Mouse (Mus musculus): ENCODE results near the gene Fancc. TPM values are rescaled to one million over a fixed set of nuclear protein-coding genes. Genes with fewer than 3 reads are reported as not detected.

Fancc gene
- polyA plus RNA-seq, 1 experiment from 2014 or later: 21.8 TPM

DNA sequence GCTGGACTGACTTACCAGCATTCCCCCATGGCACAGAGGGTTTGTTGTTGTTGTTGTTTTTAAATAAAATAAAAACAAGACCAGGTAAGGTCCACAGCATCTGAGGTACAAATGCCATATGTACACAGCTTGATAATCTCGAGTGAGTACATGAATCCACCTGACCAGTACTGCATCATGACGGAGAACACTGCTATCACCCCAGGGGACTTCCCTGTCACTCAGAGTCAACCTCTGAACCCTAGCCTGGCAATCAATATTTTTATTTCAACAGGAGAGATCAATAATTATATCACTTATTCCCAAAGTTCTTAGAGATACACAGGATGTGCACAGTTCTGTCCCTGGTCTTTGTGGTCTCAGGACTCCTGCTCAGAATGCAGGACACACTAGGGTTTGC, 171.1 kb downstream of the Fancc start:
- Histone ChIP-seq H3K4me3 (ENCODE audit: low read depth, low read length) (no peak overlapping the region), H3K4me1 (ENCODE audit: control insufficient read depth, insufficient read depth, low read length) (0 out of 2 replicates have a peak, but pooled peaks cover 2% of the 10 kb centered on the region)

DNA sequence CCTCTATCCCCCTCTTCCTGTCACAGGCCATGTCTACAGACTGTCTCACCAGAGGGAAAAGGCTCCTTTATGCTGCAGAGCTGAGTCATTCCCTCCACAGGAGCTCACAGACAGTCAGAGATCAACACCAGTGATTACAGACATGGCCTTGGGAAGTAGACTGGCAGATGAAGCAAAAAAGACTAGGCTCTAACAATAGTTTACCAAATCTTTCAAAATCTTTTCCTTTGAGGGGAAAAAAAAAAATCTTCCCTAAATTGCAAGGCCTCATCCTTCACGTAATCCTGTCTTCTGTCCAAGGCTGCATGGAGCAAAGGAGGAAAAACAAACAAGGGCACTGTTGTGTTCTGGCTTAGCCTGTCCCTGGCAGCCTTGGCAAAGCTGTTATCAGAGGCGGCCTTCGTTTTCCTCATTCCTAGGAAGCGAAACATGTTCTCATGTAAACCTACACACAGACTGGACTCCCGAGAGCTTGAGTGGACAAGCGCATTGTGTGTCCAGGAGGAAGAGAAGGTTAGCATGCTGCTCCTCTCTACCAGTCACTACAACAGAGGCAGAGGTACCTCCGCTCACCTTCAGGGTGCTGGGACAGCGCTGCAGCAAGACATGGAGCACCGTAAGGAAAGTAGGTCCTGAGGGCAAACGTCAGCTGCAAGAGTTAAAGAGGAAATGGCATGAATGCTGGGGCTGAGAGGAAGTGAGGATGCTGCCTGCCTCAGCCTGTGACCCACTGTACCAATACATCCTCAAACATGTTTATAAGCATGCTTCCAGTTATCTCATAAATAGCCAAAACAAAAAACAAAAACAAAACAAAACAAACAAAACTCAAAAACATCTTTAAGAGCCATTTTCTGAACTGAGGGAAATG, 171.9 kb downstream of the Fancc start:
- Histone ChIP-seq H3K4me2 (ENCODE audit: low read depth, low read length) (no peak overlapping the region), H3K4me3 (ENCODE audit: low read depth, low read length) (no peak overlapping the region), H3K27me3 (ENCODE audit: control insufficient read depth, insufficient read depth, low read length) (no peaks in the 10 kb centered on the region), H3K9me3 (replicated peaks; ENCODE audit: control insufficient read depth, low read length) (no peaks in the 10 kb centered on the region), H3K9ac (replicated peaks; ENCODE audit: low read length) (no peak overlapping the region), H3K36me3 (replicated peaks; ENCODE audit: control insufficient read depth, insufficient read depth, low read depth, low read length) (no peaks in the 10 kb centered on the region), H3K4me1 (ENCODE audit: control insufficient read depth, insufficient read depth, low read length) (0 out of 2 replicates have a peak, but pooled peaks cover 2% of the 10 kb centered on the region), H3K27ac (replicated peaks; ENCODE audit: low read depth, low read length) (peak overlapping the region; percentile 43)
- no peak for ATAC-seq (replicated peaks; ENCODE audit: insufficient number of reproducible peaks, low FRiP score, low TSS enrichment, low read depth)
- peak; percentile 40 for DNase-seq (ENCODE audit: low spot score)
- WGBS: 57% methylated on average over 10 of the region's 10 CpGs

More for the DNA sequence above, 171.1 kb downstream of the Fancc start:
- 81% methylated on average over 2 of the region's 2 CpGs for WGBS
- Histone ChIP-seq H3K36me3 (replicated peaks; ENCODE audit: control insufficient read depth, insufficient read depth, low read depth, low read length) (no peaks in the 10 kb centered on the region), H3K9ac (replicated peaks; ENCODE audit: low read length) (no peak overlapping the region), H3K27ac (replicated peaks; ENCODE audit: low read depth, low read length) (no peak overlapping the region), H3K4me2 (ENCODE audit: low read depth, low read length) (no peak overlapping the region), H3K27me3 (ENCODE audit: control insufficient read depth, insufficient read depth, low read length) (no peaks in the 10 kb centered on the region), H3K9me3 (replicated peaks; ENCODE audit: control insufficient read depth, low read length) (no peaks in the 10 kb centered on the region)
- ATAC-seq (replicated peaks; ENCODE audit: insufficient number of reproducible peaks, low FRiP score, low TSS enrichment, low read depth) (no peak), DNase-seq (ENCODE audit: low spot score) (no peak)

DNA sequence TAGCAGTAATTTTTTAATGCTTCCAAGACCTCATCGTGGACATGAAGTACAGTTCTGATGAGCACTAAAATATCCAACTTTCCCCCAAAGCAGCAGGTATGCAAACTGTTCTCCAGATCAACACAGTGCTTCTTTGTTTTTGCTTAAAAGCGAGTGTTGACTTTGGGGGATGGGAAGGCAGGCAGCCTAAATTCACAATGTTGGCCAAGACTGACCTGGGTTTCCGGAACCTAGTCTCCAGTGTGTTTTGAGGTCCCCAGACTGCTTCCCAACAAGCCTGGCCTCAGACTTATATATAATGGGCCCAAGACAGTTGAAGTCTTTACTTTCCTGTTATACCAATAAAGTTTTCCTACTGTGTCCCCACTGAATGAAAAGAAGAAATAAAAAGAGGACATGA, 172.8 kb downstream of the Fancc start:
- WGBS: 23% methylated on average over 3 of the region's 3 CpGs
- no peak for ATAC-seq (replicated peaks; ENCODE audit: insufficient number of reproducible peaks, low FRiP score, low TSS enrichment, low read depth)
- H3K27me3 ChIP-seq (ENCODE audit: control insufficient read depth, insufficient read depth, low read length): no peaks in the 10 kb centered on the region
- H3K9me3 ChIP-seq (replicated peaks; ENCODE audit: control insufficient read depth, low read length): no peaks in the 10 kb centered on the region
- H3K36me3 ChIP-seq (replicated peaks; ENCODE audit: control insufficient read depth, insufficient read depth, low read depth, low read length): no peaks in the 10 kb centered on the region
- 0 out of 2 replicates have a peak, but pooled peaks cover 2% of the 10 kb centered on the region for H3K4me1 ChIP-seq (ENCODE audit: control insufficient read depth, insufficient read depth, low read length)
- peak overlapping the region; percentile 43; the same call in 1 of the 2 replicates for H3K27ac ChIP-seq (replicated peaks; ENCODE audit: low read depth, low read length)
- DNase-seq (ENCODE audit: low spot score): peak; percentile 45
- H3K4me2 ChIP-seq (ENCODE audit: low read depth, low read length): no peak overlapping the region
- no peak overlapping the region for H3K4me3 ChIP-seq (ENCODE audit: low read depth, low read length)
- no peak overlapping the region for H3K9ac ChIP-seq (replicated peaks; ENCODE audit: low read length)

DNA sequence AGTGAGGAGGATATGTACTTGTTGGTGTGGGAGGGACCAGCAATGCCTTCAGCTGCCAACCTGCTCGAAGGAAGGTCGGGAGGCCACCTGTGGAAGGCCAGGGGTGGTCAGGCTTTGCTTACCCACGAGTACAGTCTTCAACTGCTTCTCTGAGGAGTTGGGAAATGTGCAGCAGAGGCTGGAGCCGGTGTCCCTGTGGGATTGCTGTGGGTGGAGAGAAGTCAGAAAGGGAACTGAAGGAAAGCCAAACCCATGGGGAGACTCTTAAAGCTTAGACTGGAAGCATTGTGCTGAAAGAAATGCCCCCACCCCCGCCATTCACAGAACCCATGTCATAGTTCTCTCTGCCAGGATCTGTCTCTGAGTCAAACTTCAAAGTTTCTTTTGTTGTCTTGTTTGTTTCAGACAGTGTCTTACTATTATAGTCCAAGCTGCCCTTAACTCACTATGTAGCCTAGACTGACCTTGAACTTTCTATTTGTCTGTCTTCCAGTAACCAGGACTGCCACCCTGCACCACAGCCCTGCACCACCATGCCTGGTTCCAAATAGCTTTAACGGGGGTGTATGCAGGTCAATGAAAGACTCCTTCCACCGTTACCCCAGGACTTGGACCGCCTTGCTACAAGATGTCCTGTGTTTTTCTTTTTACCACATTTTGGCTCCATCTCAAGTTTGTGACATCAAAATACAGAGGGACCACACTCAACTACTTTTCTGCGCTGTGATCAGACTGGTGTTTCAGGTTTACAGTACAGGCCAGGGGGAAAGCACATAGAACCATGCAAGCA, 173.6 kb downstream of the Fancc start:
- no peak overlapping the region for H3K4me3 ChIP-seq (ENCODE audit: low read depth, low read length)
- H3K9ac ChIP-seq (replicated peaks; ENCODE audit: low read length): no peak overlapping the region
- DNase-seq (ENCODE audit: low spot score) (no peak), ATAC-seq (replicated peaks; ENCODE audit: insufficient number of reproducible peaks, low FRiP score, low TSS enrichment, low read depth) (no peak)
- H3K4me1 ChIP-seq (ENCODE audit: control insufficient read depth, insufficient read depth, low read length): 0 out of 2 replicates have a peak, but pooled peaks cover 2% of the 10 kb centered on the region
- H3K9me3 ChIP-seq (replicated peaks; ENCODE audit: control insufficient read depth, low read length): no peaks in the 10 kb centered on the region
- 74% methylated on average over 9 of the region's 9 CpGs for WGBS
- H3K27ac ChIP-seq (replicated peaks; ENCODE audit: low read depth, low read length): 0 out of 2 replicates have a peak overlapping the region, but pooled peaks have one; percentile 16
- H3K4me2 ChIP-seq (ENCODE audit: low read depth, low read length): no peak overlapping the region
- no peaks in the 10 kb centered on the region for H3K27me3 ChIP-seq (ENCODE audit: control insufficient read depth, insufficient read depth, low read length)
- no peaks in the 10 kb centered on the region for H3K36me3 ChIP-seq (replicated peaks; ENCODE audit: control insufficient read depth, insufficient read depth, low read depth, low read length)

DNA sequence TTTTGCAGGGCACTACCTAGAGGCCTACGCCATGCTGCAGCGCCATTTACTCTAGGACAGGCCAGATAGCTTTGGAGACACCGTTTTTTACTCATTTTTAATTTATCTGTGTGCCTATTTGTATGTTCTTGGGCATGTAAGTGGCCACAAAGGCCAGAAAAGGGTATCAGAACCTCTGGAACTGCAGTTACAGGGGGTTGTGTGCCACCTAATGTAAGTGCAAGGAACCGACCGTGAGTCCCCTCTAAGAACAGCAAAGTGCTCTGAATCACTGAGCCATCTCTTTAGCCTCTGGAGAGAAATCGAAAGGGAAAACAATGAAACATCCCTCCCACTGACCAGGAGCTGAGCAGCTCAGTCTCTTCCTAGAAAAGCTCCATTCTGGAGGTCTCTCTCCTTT, 174.3 kb downstream of the Fancc start:
- Histone ChIP-seq H3K9ac (replicated peaks; ENCODE audit: low read length) (no peak overlapping the region), H3K27me3 (ENCODE audit: control insufficient read depth, insufficient read depth, low read length) (no peaks in the 10 kb centered on the region), H3K4me2 (ENCODE audit: low read depth, low read length) (no peak overlapping the region), H3K4me1 (ENCODE audit: control insufficient read depth, insufficient read depth, low read length) (0 out of 2 replicates have a peak, but pooled peaks cover 2% of the 10 kb centered on the region), H3K9me3 (replicated peaks; ENCODE audit: control insufficient read depth, low read length) (no peaks in the 10 kb centered on the region), H3K36me3 (replicated peaks; ENCODE audit: control insufficient read depth, insufficient read depth, low read depth, low read length) (no peaks in the 10 kb centered on the region), H3K4me3 (ENCODE audit: low read depth, low read length) (no peak overlapping the region), H3K27ac (replicated peaks; ENCODE audit: low read depth, low read length) (no peak overlapping the region)
- ATAC-seq (replicated peaks; ENCODE audit: insufficient number of reproducible peaks, low FRiP score, low TSS enrichment, low read depth) (no peak), DNase-seq (ENCODE audit: low spot score) (no peak)
- WGBS: 86% methylated on average over 6 of the region's 6 CpGs

DNA sequence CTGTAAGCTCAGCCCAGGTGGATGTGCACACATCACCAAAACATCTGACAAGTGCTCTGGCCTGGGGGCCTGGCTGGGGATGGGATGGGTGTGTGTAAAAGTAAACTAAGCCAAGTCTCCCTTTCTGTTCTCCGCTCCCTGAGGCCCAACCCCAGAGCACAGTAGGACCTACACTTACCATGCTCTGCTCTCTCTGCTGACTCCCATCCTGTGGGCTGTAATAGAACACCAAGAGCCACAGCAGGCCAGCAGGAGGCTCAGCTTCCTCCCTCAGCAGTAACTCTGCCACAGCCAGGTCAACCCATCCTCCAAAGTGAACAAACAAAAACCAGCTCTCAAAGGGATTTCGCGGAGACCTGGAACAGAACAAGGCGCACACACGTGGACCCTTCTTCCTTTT, 175.4 kb downstream of the Fancc start:
- H3K9me3 ChIP-seq (replicated peaks; ENCODE audit: control insufficient read depth, low read length): no peaks in the 10 kb centered on the region
- H3K9ac ChIP-seq (replicated peaks; ENCODE audit: low read length): no peak overlapping the region
- no peak for ATAC-seq (replicated peaks; ENCODE audit: insufficient number of reproducible peaks, low FRiP score, low TSS enrichment, low read depth)
- H3K4me1 ChIP-seq (ENCODE audit: control insufficient read depth, insufficient read depth, low read length): 0 out of 2 replicates have a peak, but pooled peaks cover 2% of the 10 kb centered on the region
- no peak overlapping the region for H3K4me2 ChIP-seq (ENCODE audit: low read depth, low read length)
- H3K36me3 ChIP-seq (replicated peaks; ENCODE audit: control insufficient read depth, insufficient read depth, low read depth, low read length): no peaks in the 10 kb centered on the region
- H3K4me3 ChIP-seq (ENCODE audit: low read depth, low read length): no peak overlapping the region
- H3K27ac ChIP-seq (replicated peaks; ENCODE audit: low read depth, low read length): no peak overlapping the region
- H3K27me3 ChIP-seq (ENCODE audit: control insufficient read depth, insufficient read depth, low read length): no peaks in the 10 kb centered on the region
- peak; percentile 32 for DNase-seq (ENCODE audit: low spot score)
- WGBS: 46% methylated on average over 5 of the region's 5 CpGs

DNA sequence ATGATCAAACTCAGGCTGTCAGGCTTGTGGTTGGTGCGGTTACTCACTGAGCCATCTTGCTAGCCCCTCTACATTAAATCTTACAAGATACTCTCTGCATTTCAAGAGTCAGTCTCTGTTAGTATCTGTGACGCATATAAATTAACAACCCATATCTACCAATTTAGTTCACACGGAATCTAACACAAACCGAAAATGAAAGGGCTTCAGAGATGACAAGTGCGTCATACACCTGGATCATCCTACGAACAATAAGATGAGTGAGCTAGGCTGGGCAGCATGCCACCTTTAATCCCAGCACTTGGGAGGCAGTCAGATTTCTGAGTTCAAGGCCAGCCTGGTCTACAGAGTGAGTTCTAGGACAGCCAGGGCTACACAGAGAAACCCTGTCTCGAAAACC, 177.3 kb downstream of the Fancc start:
- H3K27me3 ChIP-seq (ENCODE audit: control insufficient read depth, insufficient read depth, low read length): no peaks in the 10 kb centered on the region
- DNase-seq (ENCODE audit: low spot score): no peak
- no peak overlapping the region for H3K27ac ChIP-seq (replicated peaks; ENCODE audit: low read depth, low read length)
- no peak overlapping the region for H3K4me2 ChIP-seq (ENCODE audit: low read depth, low read length)
- no peaks in the 10 kb centered on the region for H3K9me3 ChIP-seq (replicated peaks; ENCODE audit: control insufficient read depth, low read length)
- ATAC-seq (replicated peaks; ENCODE audit: insufficient number of reproducible peaks, low FRiP score, low TSS enrichment, low read depth): no peak
- H3K4me1 ChIP-seq (ENCODE audit: control insufficient read depth, insufficient read depth, low read length): no peaks in the 10 kb centered on the region
- no peaks in the 10 kb centered on the region for H3K36me3 ChIP-seq (replicated peaks; ENCODE audit: control insufficient read depth, insufficient read depth, low read depth, low read length)
- WGBS: 97% methylated on average over 7 of the region's 7 CpGs
- no peak overlapping the region for H3K4me3 ChIP-seq (ENCODE audit: low read depth, low read length)
- H3K9ac ChIP-seq (replicated peaks; ENCODE audit: low read length): no peak overlapping the region

All from embryonic facial prominence, embryonic 11.5 days (tissue).